Mouse (Mus musculus): ENCODE measurements around the gene Hist1h2bn.
"Not testable (repeated sequence)": the region's sequence is repeated elsewhere in the genome, so short reads cannot be mapped to it uniquely, and the experiment has no call there.

Hist1h2bn gene

DNA sequence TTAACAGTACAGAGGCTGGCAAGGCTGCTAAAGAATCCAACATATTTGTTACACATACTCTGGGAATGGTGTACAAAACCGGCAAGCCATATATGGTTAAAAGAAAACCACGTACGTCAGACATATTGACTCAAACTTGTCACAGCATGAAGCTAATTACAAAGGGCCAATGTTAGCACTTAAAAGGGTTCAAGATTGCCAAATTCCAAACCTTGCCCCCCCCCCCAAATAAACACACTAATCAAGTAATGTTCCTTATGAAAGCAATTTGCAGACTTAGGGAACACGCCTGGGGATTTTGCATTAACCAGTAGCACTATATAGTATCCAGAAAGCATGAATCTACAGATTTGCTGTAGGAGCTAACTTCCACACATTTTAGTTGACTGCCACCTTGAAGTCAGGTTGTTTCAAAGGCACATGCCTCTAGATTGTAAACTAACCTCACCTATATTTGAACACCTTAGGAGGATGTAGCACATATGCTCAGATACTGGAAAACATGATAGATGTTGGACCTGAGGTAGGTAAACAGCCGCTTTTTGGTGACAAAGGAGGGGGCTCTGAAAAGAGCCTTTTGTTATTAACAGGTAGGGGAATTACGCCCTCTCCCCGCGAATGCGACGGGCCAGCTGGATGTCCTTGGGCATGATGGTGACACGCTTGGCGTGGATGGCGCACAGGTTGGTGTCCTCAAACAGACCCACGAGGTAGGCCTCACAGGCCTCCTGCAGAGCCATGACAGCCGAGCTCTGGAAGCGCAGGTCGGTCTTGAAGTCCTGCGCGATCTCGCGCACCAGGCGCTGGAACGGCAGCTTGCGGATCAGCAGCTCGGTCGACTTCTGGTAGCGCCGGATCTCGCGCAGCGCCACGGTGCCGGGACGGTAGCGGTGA is 28.7 kb downstream of the Hist1h2bn start:
- DNase-seq = peak; percentile 56

DNA sequence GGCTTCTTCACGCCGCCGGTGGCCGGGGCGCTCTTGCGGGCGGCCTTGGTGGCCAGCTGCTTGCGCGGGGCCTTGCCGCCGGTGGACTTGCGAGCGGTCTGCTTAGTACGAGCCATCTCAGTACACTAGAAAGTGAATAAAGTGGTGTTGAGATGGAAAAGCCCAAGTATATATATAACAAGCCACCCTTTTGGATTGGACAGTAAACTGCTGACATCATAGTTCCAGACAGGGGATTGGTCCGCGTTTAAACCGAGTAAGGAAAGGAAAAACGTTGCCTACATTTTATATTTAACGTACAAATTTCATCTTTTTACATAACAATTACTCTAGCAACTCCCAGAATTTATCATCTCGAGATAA is 29.3 kb downstream of the Hist1h2bn start, which contains the start of gene Hist1h3i:
Gene Hist1h3i, minus strand, starts transcription at position 116 of the 363 bp plus-strand sequence.
- DNase-seq = peak; percentile 70

DNA sequence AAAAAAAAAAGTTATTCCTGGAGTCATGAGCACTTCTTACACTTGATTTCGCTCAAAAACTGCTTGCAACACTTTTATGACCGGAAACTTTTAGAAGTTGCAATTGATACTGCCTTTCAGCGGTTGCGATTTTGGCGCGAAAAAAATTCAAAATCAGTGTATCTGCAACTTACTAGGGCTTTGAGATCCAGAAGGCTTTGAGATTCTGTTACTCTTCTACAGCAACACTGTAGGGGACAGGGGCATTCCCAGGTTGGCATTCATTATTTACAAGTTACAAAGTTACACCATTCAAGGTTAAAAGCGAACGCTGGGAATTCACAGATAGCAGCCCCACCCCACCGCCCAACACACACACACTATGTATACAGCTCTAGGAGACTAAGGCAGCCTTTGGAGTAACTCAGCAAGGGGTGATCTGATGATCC is 29.8 kb downstream of the Hist1h2bn start:
- DNase-seq = peak; percentile 77

DNA sequence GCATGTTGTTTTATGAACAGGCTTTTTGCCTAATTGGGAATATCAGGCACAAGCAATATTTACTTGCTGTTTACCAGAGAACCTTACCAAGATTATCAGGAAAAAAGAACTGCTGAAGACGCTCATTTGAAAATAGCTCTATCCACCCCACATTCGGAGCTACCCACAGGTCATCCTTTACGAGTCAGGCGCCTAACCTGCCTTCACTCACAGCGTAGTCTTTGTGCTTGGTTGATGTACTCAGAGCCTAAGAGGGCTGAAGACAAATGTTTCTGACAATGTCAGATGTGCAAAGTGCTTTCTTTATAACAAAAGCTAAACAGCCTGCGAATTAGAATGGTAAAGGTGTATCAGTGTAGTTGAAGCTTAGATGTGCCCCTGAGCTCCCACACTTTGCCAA is 30.4 kb downstream of the Hist1h2bn start:
- DNase-seq = peak; percentile 20

DNA sequence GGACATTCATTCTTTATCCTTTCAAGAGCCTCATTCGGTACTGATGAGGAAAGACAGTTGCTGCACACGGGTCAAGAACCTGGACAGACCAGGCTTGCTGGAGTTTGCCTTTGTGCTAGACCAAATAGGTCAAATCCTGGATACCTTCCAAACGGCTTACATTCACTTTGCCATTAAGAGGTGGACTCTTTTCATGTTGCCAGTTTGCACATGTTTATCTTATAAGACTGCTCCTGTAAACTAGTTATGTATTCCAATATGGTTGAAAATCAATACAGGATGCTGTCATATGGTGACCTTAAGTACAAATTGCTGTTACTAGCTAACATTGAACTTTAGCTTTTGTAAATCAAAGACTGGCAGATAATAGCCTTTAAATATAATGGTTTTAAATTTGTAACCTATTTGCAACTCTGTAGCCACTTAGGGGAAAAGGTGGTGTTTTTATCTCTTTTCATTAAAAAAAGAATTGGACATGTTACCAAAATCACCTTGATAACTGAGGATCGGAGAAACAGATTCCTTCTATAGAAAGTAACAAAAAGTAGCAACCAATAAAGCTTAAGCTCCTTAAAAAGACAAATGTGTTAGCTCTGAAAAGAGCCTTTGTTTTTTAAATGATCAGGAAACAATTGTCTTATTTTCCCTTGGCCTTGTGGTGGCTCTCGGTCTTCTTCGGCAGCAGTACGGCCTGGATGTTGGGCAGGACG is 32.4 kb downstream of the Hist1h2bn start:
- peak; percentile 40 for DNase-seq

DNA sequence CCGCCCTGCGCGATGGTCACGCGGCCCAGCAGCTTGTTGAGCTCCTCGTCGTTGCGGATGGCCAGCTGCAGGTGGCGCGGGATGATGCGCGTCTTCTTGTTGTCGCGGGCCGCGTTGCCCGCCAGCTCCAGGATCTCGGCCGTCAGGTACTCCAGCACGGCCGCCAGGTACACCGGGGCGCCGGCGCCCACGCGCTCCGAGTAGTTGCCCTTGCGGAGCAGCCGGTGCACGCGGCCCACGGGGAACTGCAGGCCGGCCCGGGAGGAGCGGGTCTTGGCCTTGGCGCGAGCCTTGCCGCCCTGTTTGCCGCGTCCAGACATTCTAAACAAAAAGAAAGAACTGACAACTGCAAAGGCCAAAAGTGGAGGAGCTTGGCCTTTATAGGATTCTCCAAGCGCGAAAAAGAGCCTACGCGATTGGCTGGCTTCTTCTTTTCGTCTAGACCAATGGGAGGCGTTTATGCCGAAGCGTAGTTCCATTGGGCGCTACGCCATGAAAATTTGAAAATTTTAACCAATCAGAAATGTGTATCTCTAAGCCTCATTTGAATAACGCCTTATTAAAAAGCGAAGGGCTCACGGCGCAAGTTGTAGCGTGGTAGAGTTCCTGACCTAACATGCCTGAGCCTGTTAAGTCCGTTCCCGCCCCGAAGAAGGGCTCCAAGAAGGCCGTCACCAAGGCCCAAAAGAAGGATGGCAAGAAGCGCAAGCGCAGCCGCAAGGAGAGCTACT is 33.1 kb downstream of the Hist1h2bn start, which contains the start of the genes Hist1h2an and Hist1h2bp:
Gene Hist1h2an, minus strand, starts transcription at position 320 of the 731 bp plus-strand sequence.
Gene Hist1h2bp, plus strand, starts transcription at position 563 of the 731 bp plus-strand sequence.
- DNase-seq = peak; percentile 92

DNA sequence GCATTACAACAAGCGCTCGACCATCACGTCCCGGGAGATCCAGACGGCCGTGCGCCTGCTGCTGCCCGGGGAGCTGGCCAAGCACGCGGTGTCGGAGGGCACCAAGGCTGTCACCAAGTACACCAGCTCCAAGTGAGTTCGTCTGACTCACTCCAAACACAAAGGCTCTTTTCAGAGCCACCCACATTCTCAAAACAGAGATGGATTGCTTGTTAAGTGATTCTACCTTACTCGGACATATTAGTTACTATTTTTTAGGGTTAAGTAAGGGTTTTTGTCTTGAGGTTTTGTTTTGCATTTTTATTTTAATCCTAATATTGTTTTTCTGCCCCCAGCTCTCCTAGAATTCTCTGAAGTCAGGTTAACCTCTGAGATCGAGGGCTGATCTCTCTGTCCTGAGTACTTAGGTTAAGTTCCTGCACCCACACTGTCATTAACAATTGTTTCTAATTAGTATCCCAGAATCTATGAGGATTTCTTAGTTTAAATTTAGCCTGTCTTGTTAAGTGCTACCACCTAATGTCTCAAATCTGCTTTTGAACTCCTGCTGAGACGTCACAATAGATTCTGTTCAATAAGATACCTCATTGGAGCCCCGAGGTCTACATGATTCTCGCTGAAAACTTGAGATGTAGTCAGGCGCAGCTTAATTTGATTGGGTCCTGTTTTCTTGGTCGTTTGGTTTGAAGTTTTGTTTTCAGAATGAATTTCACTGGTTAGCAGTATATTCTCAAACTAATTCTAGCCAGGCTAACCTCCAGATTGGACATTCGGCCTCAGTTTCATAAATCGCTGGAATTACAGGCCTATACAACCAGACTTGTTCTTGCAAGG is 34.1 kb downstream of the Hist1h2bn start:
- no peak for DNase-seq

DNA sequence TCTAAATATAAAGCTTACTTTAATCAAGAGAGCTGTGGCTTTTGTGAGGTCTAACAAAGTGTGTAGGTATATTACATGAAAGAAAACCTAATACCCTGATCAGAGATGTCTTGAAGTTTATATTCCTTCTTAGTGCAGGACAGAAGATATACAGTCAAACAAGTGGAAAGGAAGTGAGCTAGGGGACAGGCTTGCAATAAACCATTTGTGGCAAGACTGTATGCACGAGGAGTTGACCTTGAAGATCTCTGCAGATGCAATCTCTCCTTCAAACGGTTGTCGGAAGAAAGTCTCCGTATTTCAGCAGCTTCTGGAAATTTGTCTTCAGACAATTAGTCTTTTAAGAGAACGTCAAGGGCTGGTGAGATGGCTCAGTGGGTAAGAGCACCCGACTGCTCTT is 36.0 kb downstream of the Hist1h2bn start:
- DNase-seq = no peak

DNA sequence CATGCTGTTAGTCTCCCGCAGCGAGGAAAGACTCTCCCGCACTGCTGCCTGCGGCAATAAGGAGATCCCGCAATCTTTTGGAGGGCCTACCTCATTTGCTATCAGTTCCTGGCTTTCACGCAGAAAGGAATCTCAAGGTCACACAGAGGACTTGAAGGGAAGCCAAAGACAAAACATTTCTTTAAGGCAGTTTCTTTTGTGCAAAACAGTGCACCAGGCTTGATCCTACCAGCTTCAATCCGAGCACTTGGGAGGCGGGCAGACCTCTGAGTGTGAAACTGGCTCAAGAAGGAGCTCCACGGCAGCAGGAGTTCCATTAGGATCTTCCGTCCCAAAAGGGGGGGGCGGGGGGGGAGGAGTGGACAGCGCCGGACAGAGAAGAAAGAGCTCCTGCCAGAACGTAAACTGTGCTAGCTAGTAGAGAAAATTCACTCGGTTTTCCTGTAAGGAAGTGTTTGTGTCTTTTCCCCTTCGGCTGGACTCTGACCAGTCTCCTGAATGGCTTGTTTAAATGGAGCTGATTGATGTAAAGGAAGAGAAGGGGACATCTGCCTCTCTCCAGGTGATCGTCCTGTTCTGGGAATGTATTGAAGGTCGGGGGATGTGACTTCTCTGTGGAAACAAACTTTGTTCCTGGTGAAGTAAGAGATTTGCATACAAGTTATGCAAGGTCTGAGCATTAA is 36.8 kb downstream of the Hist1h2bn start:
- peak; percentile 13 for DNase-seq

DNA sequence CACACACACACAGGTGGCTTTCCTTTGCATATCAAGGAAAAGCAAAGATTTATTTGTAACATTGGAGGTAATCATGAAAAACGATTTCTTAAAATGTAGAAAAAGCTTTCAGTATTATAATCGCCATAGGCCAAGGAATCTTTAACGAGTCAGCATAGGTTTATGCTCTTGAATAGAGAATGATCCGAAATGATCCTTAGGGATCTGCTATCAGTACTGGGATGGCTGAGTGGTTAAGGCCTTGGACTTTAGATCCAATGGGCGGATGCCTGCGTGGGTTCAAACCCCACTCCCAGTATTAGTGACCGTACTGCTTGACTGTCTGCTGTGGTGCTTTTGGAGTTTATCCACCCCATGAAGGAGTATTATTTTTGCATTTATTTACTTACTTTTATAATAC is 41.7 kb downstream of the Hist1h2bn start:
- DNase-seq = no peak

DNA sequence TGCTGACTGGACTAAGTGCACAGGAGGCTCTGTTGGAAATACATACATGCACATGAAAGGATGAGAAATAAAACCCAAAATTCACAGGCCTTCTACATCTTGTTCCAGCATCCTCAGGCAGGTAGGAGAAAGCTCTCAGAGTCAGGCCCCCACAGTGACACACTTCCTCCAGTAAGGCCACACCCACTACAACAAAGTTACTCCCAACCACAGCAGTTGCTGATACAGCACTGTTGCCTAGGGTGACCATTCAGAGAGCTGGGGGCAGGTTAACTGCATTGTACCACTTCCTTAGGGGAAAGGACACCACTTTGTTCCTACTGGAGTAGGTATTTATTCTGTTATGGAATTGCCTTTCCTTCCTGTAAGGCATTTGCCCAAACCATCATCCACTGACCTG is 43.2 kb downstream of the Hist1h2bn start:
- DNase-seq = not testable (repeated sequence)

DNA sequence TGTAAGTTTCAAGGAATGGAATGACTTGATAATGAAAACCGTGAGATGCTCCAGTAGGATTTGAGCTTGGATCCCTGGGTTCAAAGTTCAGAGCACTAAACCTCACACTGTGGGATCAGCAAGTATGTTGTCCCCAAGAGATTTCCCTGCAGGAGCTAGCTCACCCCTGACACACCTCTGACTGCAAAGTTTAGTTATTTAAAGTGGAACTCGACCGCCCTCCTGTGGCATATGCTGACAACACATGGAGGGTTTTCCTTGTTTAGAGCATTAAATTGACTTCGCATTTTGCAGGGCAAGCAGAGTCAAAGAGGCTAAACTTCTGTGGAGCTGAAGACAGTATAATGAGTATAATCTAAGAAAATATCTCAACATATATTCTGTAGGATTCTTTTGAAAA is 49.1 kb downstream of the Hist1h2bn start:
- DNase-seq = not testable (repeated sequence)
